Mouse (Mus musculus) liver, adult 2 months (tissue): ENCODE measurements around the gene Dnttip2.

ENCODE experiments used
- CTCF ChIP-seq: fragments of 200-500 bp; IDR thresholded peaks from 2 replicates; pipeline ENCODE4 v1.5.1; 2011; ENCODE audit warnings: low read depth, low read length, control low read depth
- POLR2A ChIP-seq: fragments of 200-500 bp; IDR thresholded peaks from 2 replicates; pipeline ENCODE4 v1.6.1; 2011; ENCODE audit warnings: low read length, control low read depth; ENCODE audit not compliant: insufficient read depth; ENCODE audit errors: extremely low read depth

- no peak for TF ChIP-seq CTCF
- no peak for TF ChIP-seq POLR2A
Observed at GRCm38 (mm10) chr3:122296979-122297378, 22.8 kb downstream of the Dnttip2 start.
